Mouse (Mus musculus) bone marrow macrophage, adult 2 months (primary cell): Measurements from ENCODE around the gene Irak1bp1.

Source experiments
- CTCF ChIP-seq: IDR thresholded peaks from 2 replicates; pipeline ENCODE4 v1.5.1; 2012; ENCODE audit warnings: low read depth, mild to moderate bottlenecking, low read length, moderate library complexity
- POLR2A ChIP-seq: IDR thresholded peaks from 2 replicates; pipeline ENCODE4 v1.6.1; 2012; ENCODE audit warnings: mild to moderate bottlenecking, low read depth, low read length, borderline replicate concordance

- TF ChIP-seq CTCF (no peak), POLR2A (no peak)
These were observed 54.8 kb downstream of the Irak1bp1 start for GRCm38 (mm10) chr9:82884177-82884576.
